Mouse (Mus musculus) B cell, adult 2 months (primary cell): ENCODE data around the gene 3110082I17Rik.
A peak's percentile ranks its signal among the peaks of the same experiment; 100 is the strongest.

Source experiments
- DNase-seq, 2 experiments: peaks; one replicate each; pipeline ENCODE4 v3.0.0; 2022

Gene 3110082I17Rik

DNA sequence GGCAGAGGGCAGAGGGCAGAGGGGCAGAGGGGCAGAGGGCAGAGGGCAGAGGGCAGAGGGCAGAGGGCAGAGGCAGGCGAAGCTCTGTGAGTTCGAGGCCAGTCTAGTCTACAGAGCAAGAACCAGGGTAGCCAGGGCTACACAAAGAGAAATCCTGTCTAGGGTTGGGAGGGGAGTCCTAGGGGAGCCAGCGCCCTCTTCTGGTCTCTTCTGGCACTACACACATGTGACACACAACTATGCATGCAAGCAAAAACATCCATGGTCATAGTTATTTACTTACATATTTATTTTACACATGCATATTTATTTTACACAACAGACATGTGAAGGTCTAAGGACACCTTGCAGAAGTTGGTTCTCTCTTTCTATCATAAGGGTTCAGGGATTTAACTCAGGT, 42.8 kb downstream of the 3110082I17Rik start:
- DNase-seq = peak; percentile 17 to 27

DNA sequence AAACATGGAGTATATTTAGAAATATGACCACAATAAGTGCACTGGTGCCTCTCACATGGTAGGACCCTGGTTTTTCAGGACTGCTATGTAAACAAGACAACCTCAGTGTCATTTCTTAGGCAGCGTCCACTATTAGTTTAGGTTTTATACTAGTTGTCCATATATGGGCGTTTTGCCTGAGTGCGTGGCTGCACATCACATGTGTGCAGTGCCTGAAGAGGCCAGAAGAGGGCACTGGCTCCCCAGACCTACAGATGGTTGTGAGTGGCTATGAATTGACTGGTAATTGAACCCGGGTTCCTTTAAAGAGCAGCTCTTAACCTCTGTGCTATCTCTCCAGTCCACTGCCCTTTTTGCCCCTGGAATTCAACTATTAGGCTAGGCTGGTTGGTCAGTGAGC, 43.4 kb downstream of the 3110082I17Rik start:
- DNase-seq = peak; percentile 41 to 44

DNA sequence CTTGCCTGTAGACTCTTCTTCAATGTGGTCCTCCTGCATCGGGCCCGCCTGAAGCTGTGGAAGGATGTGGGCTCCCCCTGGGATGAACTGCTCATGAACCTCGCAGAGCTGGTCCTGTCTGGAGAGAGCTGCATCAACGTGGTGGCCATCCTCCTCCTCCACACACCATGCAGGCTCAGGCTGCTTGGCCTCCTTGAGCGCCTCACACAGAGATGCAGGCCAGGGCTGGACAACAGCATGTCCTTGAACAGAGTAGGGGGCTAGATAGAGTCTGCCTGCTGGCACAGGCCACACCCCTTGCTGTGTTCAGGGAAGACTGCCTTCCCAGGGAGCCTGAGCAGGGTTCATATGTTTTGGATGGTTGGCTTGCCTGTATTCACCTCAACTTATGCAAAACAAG, 45.3 kb downstream of the 3110082I17Rik start:
- DNase-seq = no peak

DNA sequence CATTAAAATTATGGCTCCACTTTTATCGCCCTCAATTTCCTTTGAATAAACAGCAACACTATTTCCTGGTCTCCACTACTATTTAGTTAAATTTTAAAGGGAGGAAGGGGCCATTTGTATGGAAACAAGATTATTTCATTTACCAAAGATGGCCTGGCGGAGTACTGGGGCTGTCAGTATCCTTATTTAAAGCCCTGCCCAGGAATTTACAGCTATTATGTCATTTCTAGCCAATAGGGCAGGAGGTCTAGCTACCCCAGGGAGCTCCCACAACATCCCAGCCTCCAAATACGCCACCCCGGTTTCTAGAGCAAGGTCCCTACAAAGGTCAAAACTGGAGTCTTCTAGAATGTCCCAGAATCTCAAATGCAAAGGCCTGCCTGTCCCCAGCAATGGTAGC, 46.8 kb downstream of the 3110082I17Rik start:
- DNase-seq = no peak

DNA sequence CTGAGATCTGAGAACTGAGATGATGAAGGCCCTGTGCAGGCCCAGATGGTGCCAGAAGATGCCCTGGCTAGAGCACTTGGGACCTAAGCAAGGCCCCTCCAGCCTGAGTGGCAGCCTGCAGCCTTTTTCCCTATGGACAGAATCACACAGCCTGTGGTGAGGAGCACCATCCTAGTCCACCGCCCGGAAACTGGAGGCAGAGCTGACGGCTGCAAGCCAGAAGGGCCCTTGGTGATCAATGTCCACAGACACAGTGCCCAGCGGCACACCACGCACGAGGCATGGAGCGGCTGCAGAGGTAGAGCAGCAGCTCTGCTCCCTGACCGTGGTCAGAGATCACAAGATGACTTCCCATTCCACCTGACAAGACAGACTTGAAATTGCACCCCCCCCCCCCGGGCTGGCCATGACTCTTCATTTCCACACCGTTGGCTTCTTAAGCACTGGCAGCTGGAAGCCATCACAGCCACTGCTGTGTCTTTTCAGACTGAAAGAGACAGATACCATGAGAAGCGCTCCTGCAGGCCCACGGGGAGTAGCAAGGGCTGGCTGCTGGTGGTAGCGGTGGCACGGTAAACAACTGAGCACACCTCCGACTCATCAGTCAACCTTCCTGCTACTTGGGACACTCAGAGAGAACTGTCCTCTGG, 48.5 kb downstream of the 3110082I17Rik start:
- no peak for DNase-seq

DNA sequence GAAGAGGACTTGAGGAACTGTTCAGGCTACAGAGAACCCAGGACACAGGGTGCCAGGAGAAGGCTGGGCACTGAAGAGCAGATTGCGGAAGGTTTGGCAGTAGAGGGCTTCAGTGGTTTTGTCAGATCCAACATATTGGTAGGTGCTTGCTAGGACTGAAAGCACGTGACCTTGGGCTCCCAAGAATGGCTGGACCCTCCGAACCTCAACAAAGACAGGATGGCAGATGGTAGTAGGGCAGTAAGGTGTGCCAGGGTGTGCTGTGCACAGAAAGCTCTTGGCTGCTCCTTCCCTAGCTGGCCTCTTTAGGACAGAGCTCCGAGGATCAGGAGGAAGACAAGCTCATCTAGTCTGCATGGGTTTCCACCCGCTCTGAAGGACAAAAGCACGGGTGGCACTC, 49.2 kb downstream of the 3110082I17Rik start:
- no peak for DNase-seq

DNA sequence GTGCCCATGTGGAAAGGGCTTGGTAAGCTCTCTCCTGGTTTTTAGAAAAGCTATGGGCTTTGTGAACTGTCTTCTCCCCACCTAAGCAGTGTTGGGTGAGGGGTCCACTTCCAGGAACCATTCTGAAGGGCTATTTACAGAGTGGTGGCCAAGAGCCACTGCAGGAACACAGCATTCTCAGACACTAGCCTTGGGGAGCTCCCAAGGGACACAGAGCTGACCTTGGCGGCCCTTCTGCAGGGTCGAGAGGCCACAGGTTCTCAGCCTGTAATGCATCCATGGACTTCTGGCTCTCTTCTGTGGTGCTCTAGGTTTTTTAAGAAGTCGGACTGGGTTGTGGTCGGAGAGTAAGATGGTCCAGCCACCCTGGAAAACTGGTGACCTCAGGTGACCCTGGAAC, 50.3 kb downstream of the 3110082I17Rik start:
- no peak for DNase-seq

DNA sequence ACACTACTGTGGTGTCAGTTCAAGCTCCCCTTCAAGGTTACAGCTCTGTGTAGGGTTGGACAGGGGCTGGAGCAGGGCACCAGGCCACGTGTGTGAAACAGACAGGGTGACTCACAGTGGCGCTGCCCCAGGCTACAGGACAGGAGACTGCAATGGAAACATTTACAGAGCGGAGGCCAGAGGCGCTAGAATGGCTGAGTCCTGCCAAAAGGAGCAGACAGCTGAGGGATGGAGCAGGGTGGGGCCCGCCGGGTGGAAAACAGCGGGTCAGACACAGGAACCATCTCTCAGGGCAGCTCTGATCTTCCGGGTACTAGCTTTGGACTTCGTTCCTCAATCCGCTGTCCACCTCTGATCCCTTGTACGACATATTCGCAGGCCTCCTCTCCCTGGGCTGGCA, 50.9 kb downstream of the 3110082I17Rik start:
- DNase-seq = no peak

DNA sequence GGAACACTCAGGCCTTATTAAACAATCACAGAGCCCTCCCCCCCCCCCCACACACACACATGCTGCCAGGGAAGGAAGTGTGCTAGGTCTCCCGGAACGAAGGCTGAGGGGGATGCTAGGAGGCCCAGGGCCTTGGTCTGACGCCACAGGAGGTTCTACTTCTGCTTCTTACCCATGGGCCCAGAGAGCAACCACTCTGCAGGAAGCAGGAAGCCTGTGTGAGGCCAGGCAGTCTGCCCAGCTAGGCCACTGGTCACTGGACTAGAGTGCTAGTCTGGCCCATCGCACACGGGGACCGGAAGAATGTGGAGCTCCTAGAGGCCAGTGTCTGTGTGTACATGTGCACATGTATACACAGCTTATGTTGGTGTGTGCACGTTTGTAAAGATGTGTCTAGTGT, 51.8 kb downstream of the 3110082I17Rik start:
- DNase-seq = peak; percentile 53 to 63

DNA sequence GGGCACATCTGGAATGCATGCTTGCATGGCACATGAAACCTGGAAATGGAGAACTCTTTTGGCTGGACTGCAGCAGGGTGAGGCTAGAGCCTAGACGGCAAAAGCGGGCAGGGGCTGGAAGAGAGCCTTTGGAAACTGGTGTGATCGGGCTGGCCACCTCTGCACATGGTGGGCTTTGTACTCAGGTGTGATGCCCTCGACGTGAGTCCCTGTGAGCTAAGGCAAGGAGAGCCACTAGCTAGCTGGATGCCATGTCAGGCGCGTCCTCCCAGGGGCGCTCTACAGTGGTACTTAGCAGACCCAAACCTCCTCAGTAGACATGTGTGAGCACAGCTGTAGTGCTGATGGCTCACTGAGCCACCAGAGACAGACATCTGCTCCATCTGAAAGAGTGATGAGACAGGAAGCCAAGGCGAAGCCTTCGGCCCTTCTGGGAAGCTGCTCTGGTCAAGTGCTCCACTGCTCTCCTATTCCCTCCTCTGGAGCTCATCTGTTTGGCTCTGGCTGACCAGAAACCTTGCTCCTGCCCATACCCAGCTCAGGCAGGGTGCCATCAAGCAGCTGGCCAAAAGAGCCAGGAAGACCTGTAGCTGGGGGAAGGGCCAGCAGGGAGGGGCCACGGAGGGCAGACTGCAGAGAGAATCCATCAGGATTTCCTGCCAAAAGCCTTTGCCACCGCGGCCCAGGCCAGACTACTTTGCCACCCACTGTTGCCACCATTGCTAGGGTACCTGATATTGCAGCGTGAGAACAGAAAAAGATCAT, 53.0 kb downstream of the 3110082I17Rik start:
- peak in 1 of 2 experiments; percentile 18 for DNase-seq

DNA sequence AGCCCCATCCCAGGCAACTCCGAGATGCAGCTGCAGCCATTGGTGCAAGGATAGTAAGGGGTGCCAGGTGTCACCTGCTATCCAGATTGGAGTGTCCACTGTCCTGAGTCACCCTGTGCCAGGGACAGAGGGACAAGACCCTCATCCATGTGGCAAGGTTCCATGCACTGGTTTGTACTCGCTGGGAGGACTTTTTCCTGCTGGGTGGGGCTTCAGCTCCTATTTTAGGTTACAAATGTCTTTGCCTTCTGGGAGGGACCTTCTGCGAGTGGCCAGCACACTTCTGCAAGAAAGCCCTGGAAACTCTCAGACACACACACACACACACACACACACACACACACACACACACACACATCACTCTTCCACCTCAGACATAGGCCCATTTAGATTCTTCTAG, 54.4 kb downstream of the 3110082I17Rik start:
- DNase-seq = no peak

DNA sequence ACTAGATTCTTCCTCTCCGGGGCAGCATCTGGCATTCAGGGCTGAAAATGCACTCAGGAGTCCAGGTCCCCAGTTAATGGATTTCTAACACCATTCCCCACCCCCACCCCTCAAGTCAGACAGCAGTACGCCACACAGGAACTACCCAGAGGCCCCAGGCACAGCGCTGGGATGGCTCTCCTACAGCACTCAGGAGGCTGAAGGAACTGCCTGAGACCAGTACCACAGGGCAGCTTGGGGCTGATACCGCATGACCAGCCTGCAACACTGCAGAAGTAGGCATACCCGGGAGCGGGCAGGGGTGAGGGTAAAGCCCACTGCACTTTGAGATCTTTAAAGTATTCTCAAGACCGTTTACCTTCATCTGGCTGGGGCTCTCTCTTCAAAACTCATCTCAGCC, 54.8 kb downstream of the 3110082I17Rik start:
- DNase-seq = no peak

DNA sequence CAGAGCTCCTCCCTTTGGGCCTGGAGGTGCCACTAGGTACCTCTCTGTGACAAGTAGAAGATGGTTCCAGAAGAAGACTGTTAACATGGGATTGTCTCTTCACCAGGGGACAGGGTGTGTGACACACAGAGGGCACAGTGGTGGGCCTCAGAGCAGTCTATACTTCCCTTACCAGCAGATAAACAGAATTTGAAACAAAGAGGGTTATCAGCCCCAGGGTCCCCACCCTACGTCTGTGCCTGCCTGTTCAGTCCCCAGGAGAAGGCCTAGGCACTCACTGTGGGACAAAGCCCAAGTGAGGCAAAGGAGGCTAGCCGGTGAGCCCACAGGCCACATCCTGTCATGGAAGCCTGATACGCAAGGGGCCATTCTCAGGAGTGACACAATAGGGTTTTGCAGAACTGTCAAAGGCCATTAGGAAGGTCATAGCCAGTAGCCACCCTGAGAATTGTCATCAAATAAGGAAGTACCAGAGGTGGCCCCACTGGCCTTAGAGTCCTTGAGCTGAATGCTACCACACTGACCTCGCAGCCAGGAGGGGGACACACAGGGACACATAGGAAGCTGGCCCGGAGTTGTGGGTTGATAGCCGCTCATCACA, 55.4 kb downstream of the 3110082I17Rik start, which contains the start of gene C130050O18Rik:
C130050O18Rik (plus strand) TSS at position 480 of the 601 bp plus-strand sequence.
- no peak for DNase-seq

DNA sequence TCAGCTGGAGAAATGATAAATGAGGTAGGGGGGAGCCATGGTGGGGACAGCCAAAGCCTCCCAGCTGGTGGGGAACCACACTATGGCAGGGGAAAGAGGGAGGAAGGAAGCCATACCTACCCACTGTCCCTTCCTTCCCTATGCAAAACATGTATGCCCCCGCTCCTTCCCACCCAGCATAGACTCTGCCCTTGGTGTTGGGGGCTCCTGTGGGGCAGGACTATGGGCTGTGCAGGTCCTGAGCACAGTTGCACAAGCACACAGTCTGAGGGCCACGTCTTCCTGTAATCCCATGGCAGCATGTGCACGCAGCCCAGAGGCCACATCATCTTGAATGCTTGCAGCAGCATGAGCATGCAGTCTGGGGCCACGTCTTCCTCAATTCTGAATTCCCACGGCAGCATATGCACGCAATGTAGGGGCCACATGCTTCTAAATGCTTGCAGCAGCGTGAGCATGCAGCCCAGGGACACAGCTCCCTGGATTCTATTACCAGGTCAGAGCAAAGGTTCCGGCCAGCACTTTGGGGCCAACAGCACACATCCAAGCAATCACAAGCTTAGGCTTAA, 56.6 kb downstream of the 3110082I17Rik start:
- no peak for DNase-seq

DNA sequence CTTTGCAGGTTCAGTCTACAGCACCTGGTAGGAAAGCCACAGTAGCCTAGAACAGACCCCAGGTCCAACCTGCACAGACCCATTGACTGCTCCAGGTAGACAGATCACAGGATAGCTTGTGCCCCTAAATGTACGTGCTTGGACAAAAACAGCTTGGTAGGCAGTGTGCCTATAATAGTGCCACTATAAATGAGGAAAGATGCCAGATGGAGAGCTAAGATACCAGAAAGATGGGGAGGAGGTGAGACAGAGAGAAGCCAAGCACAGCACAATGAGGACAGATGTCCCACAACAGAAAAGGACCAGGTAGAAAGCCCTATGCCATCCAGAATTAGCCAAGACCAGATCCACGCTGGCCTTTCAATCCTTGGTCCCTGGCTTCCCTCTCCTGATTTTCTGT, 58.2 kb downstream of the 3110082I17Rik start:
- no peak for DNase-seq

DNA sequence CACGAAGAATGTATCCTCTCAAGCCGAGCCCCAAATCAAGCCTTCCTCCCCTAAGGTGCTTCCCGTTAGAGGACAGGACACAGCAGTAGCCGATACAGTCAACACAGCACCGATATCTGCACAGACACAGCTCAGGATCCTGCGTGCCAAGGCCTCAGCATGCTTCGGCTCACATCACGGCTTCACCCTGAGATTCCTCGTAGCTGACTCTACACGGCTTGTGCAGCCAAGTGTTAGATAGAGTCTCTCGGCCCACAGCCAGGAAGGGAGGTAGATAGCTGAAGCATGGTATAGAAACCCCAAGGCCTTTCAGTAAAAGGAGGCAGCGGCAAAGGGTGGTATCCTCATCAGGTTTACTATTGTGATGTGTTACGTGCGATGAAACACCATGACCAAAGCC, 60.3 kb downstream of the 3110082I17Rik start:
- no peak for DNase-seq

DNA sequence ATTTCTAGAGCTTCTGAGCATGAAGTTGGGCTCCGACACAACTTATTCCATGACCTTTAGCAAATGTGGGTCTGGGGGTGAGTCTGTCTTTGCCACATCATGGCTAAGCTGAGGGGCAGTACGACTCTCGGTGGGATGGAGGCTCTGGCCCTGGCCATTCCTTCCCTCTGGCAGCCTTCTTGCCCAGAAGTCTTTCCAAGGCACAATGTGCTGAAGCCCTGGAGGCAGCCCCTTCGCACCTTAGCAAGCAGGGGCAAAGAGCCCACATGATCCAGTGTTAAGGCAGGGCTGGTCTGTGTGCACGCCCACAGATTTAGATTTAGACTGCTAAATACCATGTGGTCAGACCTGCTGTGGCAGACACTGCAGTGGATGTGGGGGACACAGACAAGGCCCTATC, 61.5 kb downstream of the 3110082I17Rik start:
- no peak for DNase-seq

DNA sequence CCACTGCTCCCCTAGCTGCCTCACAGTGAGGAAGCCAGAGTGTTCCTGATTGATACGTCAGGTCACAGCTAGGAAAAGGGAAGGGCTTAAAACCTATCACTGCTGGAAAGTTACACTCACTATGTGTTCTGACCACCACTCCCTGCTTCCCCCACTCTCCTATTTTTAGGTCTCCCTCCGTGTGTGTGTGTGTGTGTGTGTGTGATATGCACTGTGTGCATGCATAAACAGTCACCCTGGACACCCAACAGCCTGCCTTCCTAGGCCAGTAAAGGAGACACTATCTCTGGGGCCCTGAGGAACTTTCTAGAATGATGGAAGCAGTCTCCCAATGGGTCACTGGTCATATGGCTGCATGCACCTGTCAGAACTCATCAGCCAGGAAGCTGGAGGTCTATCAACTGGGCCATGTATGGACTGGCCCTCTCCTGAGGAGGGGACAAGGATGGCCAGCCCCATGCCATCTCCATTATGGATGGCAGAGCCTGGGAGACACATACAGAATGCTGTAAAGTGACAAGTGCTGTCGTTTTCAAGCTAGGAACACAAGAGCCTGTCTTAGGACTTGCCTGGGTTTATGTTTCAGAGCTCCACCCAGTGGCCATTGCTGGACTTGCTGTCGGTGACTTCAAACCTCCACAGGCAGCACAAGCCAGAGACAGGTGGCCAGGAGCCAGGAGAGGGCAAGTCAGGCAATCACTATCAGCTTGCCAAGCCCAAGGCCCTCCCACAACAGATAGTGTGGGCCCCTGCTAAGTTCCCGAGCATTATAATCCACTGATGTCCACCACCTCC, 62.2 kb downstream of the 3110082I17Rik start:
- DNase-seq = peak; percentile 87 to 88

DNA sequence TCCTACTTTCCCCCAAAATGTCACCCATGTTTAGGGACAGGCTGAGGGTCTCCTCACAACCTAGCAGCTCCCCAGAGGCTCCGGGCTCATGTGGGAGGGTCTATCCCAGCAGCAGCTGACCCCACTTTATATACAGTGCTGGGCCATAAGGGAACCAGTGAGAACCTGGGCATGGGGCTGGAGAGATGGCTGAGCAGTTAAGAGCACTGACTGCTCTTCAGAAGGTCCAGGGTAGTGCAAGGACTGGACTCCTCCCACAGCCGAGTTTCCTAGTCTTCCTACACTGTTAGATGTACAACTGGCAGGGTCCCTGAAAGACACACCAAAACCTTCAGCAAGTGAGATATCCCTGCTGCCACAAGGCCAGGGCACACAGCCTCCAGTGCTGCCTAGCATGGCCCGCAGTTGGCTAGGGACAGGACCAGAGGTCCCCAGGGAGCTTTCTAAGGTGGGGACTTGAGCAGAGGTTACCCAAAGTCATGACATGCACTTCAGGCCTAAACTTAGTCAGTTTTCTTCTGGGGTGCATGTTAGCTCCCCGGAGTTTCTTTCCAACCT, 62.9 kb downstream of the 3110082I17Rik start:
- no peak for DNase-seq

DNA sequence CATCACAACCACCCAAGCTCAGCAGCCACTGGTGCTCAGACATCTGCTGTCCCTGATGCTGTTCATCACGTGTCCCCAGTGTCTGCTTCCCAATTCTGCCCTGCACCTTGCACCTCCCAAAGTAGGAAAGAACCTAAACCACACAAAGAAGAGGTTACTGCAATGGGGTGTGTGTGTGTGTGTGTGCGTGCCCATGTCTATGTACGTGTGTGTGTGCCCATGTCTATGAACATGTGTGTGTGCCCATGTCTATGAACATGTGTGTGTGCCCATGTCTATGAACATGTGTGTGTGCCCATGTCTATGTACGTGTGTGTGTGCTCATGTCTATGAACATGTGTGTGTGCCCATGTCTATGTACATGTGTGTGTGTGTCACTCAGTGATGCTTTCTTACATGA, 64.8 kb downstream of the 3110082I17Rik start:
- no peak for DNase-seq

DNA sequence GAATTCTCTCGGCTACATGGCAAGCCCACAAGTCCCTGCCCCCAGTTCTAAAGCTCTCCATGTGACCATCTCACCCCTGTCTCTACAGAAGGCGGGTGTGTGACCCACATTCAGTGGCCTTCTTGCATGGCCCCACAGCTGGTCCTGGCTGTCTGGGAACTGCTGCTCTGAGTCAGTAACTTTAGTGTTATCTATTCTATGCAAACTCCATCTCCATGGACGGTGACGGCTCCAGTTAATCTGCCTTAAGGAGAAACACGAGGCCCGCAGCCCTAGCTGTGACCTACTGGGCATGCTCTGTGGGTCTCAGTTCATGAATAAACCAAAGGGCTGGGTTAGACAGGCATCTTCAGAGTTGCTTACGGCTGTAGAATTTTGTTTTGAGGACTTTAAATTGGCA, 65.9 kb downstream of the 3110082I17Rik start:
- DNase-seq = no peak

DNA sequence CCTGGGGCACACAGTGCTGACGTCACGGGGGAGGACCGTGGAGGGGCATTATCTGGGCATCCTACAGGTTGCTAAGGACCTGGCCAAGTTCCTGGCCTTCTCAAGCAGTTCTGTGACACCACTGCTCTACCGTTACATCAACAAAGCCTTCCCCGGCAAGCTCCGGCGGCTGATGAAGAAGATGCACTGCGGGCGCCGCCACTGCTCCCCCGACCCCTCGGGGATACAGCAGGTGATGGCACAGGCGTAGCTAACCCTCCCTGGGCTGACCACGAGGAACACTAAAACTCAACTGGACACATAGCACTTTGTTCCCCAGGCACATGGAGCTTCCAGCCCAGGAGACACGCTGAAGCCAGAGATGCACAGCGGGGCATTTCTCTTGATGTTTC, 67.1 kb downstream of the 3110082I17Rik start:
- DNase-seq = no peak
